ENCODE assay signal across 16 mouse cellular contexts in the genomic region with DNA sequence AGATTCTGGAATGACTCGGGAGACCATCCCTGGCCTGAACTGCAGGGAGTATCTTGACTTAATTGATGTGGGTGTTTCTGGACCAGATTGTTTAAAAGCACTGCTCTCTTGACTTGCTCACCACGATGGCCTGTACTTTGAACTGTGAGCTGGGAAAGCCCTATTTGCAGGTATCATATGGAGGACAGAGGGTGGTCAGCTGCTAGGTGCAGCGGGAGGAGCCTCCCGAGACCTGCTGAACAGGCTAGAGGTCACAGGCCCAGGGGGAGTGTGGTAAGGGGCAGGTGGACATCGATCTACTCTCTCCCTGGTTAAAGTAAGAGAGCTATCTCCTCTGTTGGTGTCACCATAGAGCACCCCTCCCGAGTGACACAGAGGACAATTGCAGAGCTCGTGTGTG. TPM values are rescaled to one million over a fixed set of nuclear protein-coding genes. Genes with fewer than 3 reads are reported as not detected.
A peak's percentile ranks its signal among the peaks of the same experiment; 100 is the strongest.
DNase-seq lines count a peak whose midpoint lies in the region; ATAC-seq and TF ChIP-seq lines count a peak whose summit lies in the region.
"Had no signal": no experiment of that assay in that cellular context is flagged by ENCODE, and none has a peak within 500 bp of the region (broad histone marks: within the 10 kb centered on the region; RNA-seq: fewer than 3 reads in every experiment).

No protein-coding gene starts in this region.

- H3K4me2 ChIP-seq in heart, embryonic 13.5 days: no peak overlapping the region
- H3K4me2 ChIP-seq in midbrain, postnatal 0 days (ENCODE audit: low read depth, low read length, poor library complexity, severe bottlenecking): no peak overlapping the region
- H3K4me2 ChIP-seq in liver, embryonic 14.5 days (ENCODE audit: low read depth): peak overlapping the region; percentile 8; the same call in 1 of the 2 replicates
- H3K4me2 ChIP-seq: forebrain, embryonic 12.5 days; midbrain, embryonic 13.5 days; neural tube, embryonic 13.5 days had no signal

- intact Hi-C loops in left cerebral cortex, postnatal 4 days (cut with DNase I): no loop called here

- H3K27ac ChIP-seq in heart, embryonic 13.5 days (replicated peaks): no peak overlapping the region
- H3K27ac ChIP-seq in midbrain, embryonic 10.5 days (replicated peaks): 0 out of 2 replicates have a peak overlapping the region, but pooled peaks have one; percentile 23
- no peak overlapping the region for H3K27ac ChIP-seq in midbrain, postnatal 0 days (ENCODE audit: low read depth, low read length)
- peak overlapping the region; percentile 92; the same call in 1 of the 2 replicates for H3K27ac ChIP-seq in liver, embryonic 14.5 days
- H3K27ac ChIP-seq: forebrain, embryonic 12.5 days; layer of hippocampus, adult 2 months; midbrain, embryonic 13.5 days; neural tube, embryonic 13.5 days had no signal

- no peak for DNase-seq in heart, adult 11 months
- DNase-seq in midbrain, embryonic 10.5 days (ENCODE audit: low spot score): no peak
- DNase-seq in midbrain, postnatal 0 days (ENCODE audit: low spot score): no peak
- DNase-seq in liver, embryonic 14.5 days (ENCODE audit: low read depth in 3 of 3, low spot score in 3 of 3): no peak
- DNase-seq in adrenal gland, adult 2 months: no peak
- DNase-seq in left cerebral cortex, postnatal 4 days: no peak
- DNase-seq: cerebellum, adult 8-10 months; gastrocnemius, postnatal 14 days; heart, postnatal 4 days; layer of hippocampus, postnatal 36 days had no signal

- no peak for TF ChIP-seq CTCF in midbrain, postnatal 0 days (IDR thresholded peaks at IDR 0.05)
- TF ChIP-seq CTCF in liver, embryonic 14.5 days (IDR thresholded peaks at IDR 0.05; ENCODE audit: low read depth): no peak

- no peak for TF ChIP-seq EP300 in liver, embryonic 14.5 days (IDR thresholded peaks at IDR 0.05; ENCODE audit: low read depth)

- no peaks in the 10 kb centered on the region for H3K27me3 ChIP-seq in heart, embryonic 13.5 days (replicated peaks)
- H3K27me3 ChIP-seq in midbrain, embryonic 10.5 days (ENCODE audit: low read depth, poor library complexity, severe bottlenecking): no peaks in the 10 kb centered on the region
- H3K27me3 ChIP-seq in midbrain, postnatal 0 days (ENCODE audit: insufficient read depth, low read length): no peaks in the 10 kb centered on the region
- no peaks in the 10 kb centered on the region for H3K27me3 ChIP-seq in liver, embryonic 14.5 days (ENCODE audit: control insufficient read depth, insufficient read depth, low read length)
- H3K27me3 ChIP-seq: forebrain, embryonic 12.5 days; midbrain, embryonic 13.5 days; neural tube, embryonic 13.5 days had no signal

- H3K36me3 ChIP-seq in heart, embryonic 13.5 days: no peaks in the 10 kb centered on the region
- H3K36me3 ChIP-seq in midbrain, embryonic 10.5 days: no peaks in the 10 kb centered on the region; the same call in 1 of the 2 replicates
- no peaks in the 10 kb centered on the region for H3K36me3 ChIP-seq in midbrain, postnatal 0 days (ENCODE audit: insufficient read depth, low read length)
- H3K36me3 ChIP-seq in liver, embryonic 14.5 days (replicated peaks; ENCODE audit: control insufficient read depth, insufficient read depth, low read depth): no peaks in the 10 kb centered on the region
- H3K36me3 ChIP-seq: forebrain, embryonic 12.5 days; midbrain, embryonic 13.5 days; neural tube, embryonic 13.5 days had no signal

- H3K4me3 ChIP-seq in heart, embryonic 13.5 days: no peak overlapping the region
- no peak overlapping the region for H3K4me3 ChIP-seq in midbrain, embryonic 10.5 days
- no peak overlapping the region for H3K4me3 ChIP-seq in midbrain, postnatal 0 days (ENCODE audit: low read depth, low read length)
- no peak overlapping the region for H3K4me3 ChIP-seq in liver, embryonic 14.5 days (ENCODE audit: insufficient read depth in 1 of 2, low read depth in 2 of 2, low read length in 2 of 2)
- H3K4me3 ChIP-seq: forebrain, embryonic 12.5 days; layer of hippocampus, adult 2 months; midbrain, embryonic 13.5 days; neural tube, embryonic 13.5 days had no signal

- H3K9me3 ChIP-seq in heart, embryonic 13.5 days: no peaks in the 10 kb centered on the region
- no peaks in the 10 kb centered on the region for H3K9me3 ChIP-seq in midbrain, embryonic 10.5 days (replicated peaks)
- no peaks in the 10 kb centered on the region for H3K9me3 ChIP-seq in midbrain, postnatal 0 days (ENCODE audit: low read length)
- H3K9me3 ChIP-seq in liver, embryonic 14.5 days (ENCODE audit: control insufficient read depth, low read length): no peaks in the 10 kb centered on the region
- H3K9me3 ChIP-seq: forebrain, embryonic 12.5 days; midbrain, embryonic 13.5 days; neural tube, embryonic 13.5 days had no signal

- WGBS in heart, embryonic 13.5 days: 63% methylated on average over 7 of the region's 7 CpGs
- WGBS in midbrain, embryonic 10.5 days: 83% methylated on average over 7 of the region's 7 CpGs
- 80% methylated on average over 7 of the region's 7 CpGs for WGBS in midbrain, postnatal 0 days
- WGBS in liver, embryonic 14.5 days (ENCODE audit: insufficient replicate concordance): 56% methylated on average over 7 of the region's 7 CpGs

- H3K9ac ChIP-seq in heart, embryonic 13.5 days: peak overlapping the region; percentile 34; the same call in 1 of the 2 replicates
- H3K9ac ChIP-seq in midbrain, postnatal 0 days (replicated peaks; ENCODE audit: low read length, poor library complexity, severe bottlenecking): no peak overlapping the region
- H3K9ac ChIP-seq in liver, embryonic 14.5 days (replicated peaks): no peak overlapping the region
- H3K9ac ChIP-seq: forebrain, embryonic 12.5 days; neural tube, embryonic 13.5 days had no signal

- no peak for ATAC-seq in heart, embryonic 13.5 days (ENCODE audit: extremely low read depth, insufficient number of reproducible peaks, low FRiP score, low TSS enrichment)
- ATAC-seq in midbrain, postnatal 0 days (ENCODE audit: low FRiP score): no peak
- no peak for ATAC-seq in liver, embryonic 14.5 days (ENCODE audit: insufficient read depth)
- ATAC-seq: lung, postnatal 0 days; midbrain, embryonic 13.5 days had no signal

- peaks cover 87% of the 10 kb centered on the region for H3K4me1 ChIP-seq in heart, embryonic 13.5 days
- peaks cover 35% of the 10 kb centered on the region for H3K4me1 ChIP-seq in midbrain, embryonic 10.5 days
- peaks cover 9% of the 10 kb centered on the region; the same call in 1 of the 2 replicates for H3K4me1 ChIP-seq in midbrain, postnatal 0 days (ENCODE audit: insufficient read depth, low read length)
- peaks cover 72 to 77% of the 10 kb centered on the region in 2 experiments for H3K4me1 ChIP-seq in liver, embryonic 14.5 days (replicated peaks; ENCODE audit: control insufficient read depth in 2 of 2, insufficient read depth in 2 of 2, low read length in 1 of 2)

RNA-seq across cellular contexts. Expression of gene Ccdc6, which starts 28.6 kb away (rescaled TPM):
- 12.5 and 12.9 TPM in 2 replicates for polyA plus RNA-seq in heart, embryonic 13.5 days (2015; fragmentation: Nextera tagmentation; extraction: Ambion mirVana)
- polyA plus RNA-seq in midbrain, embryonic 10.5 days (2016; fragmentation: Nextera tagmentation; extraction: Ambion mirVana): 19.8 and 21.3 TPM in 2 replicates
- total RNA-seq in midbrain, postnatal 0 days (2014; rRNA removed): 43.7 and 45.5 TPM in 2 replicates
- 26.6 and 28.0 TPM in 2 replicates for polyA plus RNA-seq in midbrain, postnatal 0 days (2015; fragmentation: Nextera tagmentation; extraction: Ambion mirVana)
- 6.7 and 8.3 TPM in 2 replicates for polyA plus RNA-seq in liver, embryonic 14.5 days (2012; rRNA removed)
- 9.5 and 10.7 TPM in 2 replicates for polyA plus RNA-seq in liver, embryonic 14.5 days (2014; fragmentation: Nextera tagmentation; extraction: Ambion mirVana)
- 10 to 100 TPM; 42.0 to 94.0 TPM for total RNA-seq in adrenal gland, adult 2 months (2021)
- polyA plus RNA-seq in adrenal gland, adult 2 months (2012; rRNA removed): 19.7 and 22.0 TPM in 2 replicates
- total RNA-seq in left cerebral cortex, postnatal 4 days (2021): 10 to 100 TPM; 68.1 to 70.5 TPM

Comparison
In these comparisons a context has a peak if more than half of its experiments do, and no peak if none do; other contexts are left out.
1. H3K27ac ChIP-seq: peak in midbrain, embryonic 10.5 days (single experiment) and liver, embryonic 14.5 days (single experiment); none in heart, embryonic 13.5 days (single experiment) and midbrain, postnatal 0 days (single experiment).